Mouse (Mus musculus): ENCODE measurements around the gene Atp5j. TPM values are rescaled to one million over a fixed set of nuclear protein-coding genes. Genes with fewer than 3 reads are reported as not detected.

Atp5j gene
- polyA plus RNA-seq, 1 experiment from 2014 or later: 708 TPM

GRCm38 (mm10) chr16:84835823-84836743 lies 658 bp upstream of the Atp5j start:
- WGBS: 8% methylated on average over 29 of the region's 29 CpGs
- Histone ChIP-seq H3K4me2 (peak overlapping the region; percentile 69), H3K9me3 (no peaks in the 10 kb centered on the region), H3K9ac (peak overlapping the region; percentile 95), H3K4me3 (peak overlapping the region; percentile 83), H3K27me3 (replicated peaks) (no peaks in the 10 kb centered on the region), H3K36me3 (replicated peaks) (peaks cover 10% of the 10 kb centered on the region; the same call in 1 of the 2 replicates), H3K4me1 (peaks cover 38% of the 10 kb centered on the region), H3K27ac (peak overlapping the region; percentile 95)
- ATAC-seq (replicated peaks): peak; percentile 7

DNA sequence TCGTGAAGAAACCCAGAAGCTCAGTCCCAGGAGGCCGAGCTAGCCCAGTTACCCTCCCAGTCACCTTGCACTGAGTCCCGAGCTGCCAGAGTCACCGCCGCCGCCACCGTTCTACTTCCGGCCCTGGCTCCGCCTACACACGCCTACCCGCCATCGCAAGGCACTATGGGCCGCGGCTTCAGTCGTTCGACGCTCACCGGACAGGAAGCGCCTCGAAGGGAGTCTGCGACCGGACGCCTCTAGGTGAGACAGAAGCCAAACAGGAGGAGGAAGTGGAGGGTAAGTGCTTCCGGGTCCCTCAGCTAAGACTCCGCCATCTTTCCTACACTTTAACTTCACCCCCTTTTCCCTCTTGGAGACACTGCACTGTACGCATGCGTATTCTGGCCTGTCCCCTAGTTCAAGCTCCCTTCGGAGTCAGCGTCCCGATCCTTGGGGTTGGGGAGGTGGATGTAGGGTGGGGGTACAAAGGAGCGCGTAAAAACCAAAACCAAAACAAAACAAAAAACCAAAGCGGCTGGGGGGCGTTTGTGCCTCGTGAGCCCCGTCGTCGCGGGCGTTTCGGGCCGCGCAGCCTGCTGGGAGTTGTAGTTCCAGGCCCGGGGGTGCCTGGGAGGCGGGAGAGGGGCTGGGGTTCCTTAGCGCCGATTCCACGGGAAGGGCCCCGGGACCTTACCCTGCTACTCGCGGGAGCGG lies 532 bp downstream of the Atp5j start, which contains the start of gene Gabpa:
Gene Gabpa (plus strand): TSS at position 181 of the 696 bp plus-strand sequence.
- Histone ChIP-seq H3K9me3 (no peaks in the 10 kb centered on the region), H3K27ac (peak within 1 kb of the TSS; percentile 95), H3K4me3 (peak within 1 kb of the TSS; percentile 83), H3K9ac (peak within 1 kb of the TSS; percentile 95), H3K4me2 (peak within 1 kb of the TSS; percentile 69), H3K4me1 (peaks cover 38% of the 10 kb centered on the region), H3K36me3 (replicated peaks) (peaks cover 16% of the 10 kb centered on the region; the same call in 1 of the 2 replicates), H3K27me3 (replicated peaks) (no peaks in the 10 kb centered on the region)
- ATAC-seq (replicated peaks): peak; percentile 97
- under 1% methylated on average over 52 of the region's 52 CpGs for WGBS

- Histone ChIP-seq H3K4me1 (peaks cover 38% of the 10 kb centered on the region), H3K36me3 (replicated peaks) (peaks cover 17% of the 10 kb centered on the region), H3K4me3 (peak overlapping the region; percentile 83), H3K9ac (peak overlapping the region; percentile 95), H3K27me3 (replicated peaks) (no peaks in the 10 kb centered on the region), H3K9me3 (no peaks in the 10 kb centered on the region), H3K4me2 (peak overlapping the region; percentile 69), H3K27ac (peak overlapping the region; percentile 95)
- no peak for ATAC-seq (replicated peaks)
- WGBS: under 1% methylated on average over 22 of the region's 22 CpGs
These were observed 1.1 kb downstream of the Atp5j start for GRCm38 (mm10) chr16:84834344-84834743.

DNA sequence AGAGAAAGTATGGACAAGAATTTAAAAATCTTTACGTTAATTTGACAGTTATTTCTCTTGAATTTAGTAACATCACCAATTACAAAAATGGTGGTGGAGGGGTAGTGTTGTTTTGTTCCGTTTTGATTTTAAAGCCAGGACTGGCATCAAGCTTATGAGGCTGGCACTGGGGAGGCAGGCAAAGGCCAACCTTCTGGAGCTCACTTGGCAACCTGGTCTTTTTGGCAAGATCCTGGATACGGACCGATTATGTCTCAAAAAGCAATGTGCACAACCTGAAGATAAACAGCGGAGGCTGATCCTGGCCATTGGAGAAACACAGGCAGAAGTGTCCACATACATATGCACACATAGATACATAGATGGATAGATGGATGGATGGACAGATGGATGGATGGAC lies 2.7 kb downstream of the Atp5j start:
- ATAC-seq (replicated peaks): no peak
- WGBS: 89% methylated on average over 5 of the region's 5 CpGs
- no peak overlapping the region for H3K4me2 ChIP-seq
- no peak overlapping the region for H3K27ac ChIP-seq
- peaks cover 33% of the 10 kb centered on the region for H3K4me1 ChIP-seq
- no peak overlapping the region for H3K9ac ChIP-seq
- no peak overlapping the region for H3K4me3 ChIP-seq
- no peaks in the 10 kb centered on the region for H3K9me3 ChIP-seq
- H3K36me3 ChIP-seq (replicated peaks): peaks cover 31% of the 10 kb centered on the region
- H3K27me3 ChIP-seq (replicated peaks): no peaks in the 10 kb centered on the region

DNA sequence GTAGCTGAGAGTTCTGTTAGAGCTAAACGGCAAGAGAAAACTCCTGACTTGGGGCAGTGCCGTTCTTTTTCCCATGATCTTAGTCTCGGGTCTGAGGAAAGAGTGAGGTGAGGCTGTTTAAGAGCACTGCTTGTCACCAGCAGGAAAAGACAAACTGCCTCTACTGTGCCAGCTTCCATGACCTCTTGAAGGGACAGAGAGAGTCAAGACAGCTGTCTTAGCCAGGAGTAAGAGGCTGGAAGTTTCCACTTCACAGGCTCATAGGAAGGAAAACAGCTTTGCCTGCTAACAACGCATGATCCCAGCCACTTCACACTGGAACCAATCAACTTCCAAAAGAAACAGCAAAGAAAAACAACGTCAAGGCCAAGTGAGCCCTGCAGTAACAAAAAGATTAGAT lies 3.7 kb downstream of the Atp5j start:
- Histone ChIP-seq H3K4me3 (no peak overlapping the region), H3K4me2 (no peak overlapping the region), H3K27me3 (replicated peaks) (no peaks in the 10 kb centered on the region), H3K27ac (no peak overlapping the region), H3K9me3 (no peaks in the 10 kb centered on the region), H3K36me3 (replicated peaks) (peaks cover 39% of the 10 kb centered on the region), H3K9ac (no peak overlapping the region), H3K4me1 (peaks cover 23% of the 10 kb centered on the region)
- 87% methylated on average over 5 of the region's 5 CpGs for whole genome bisulfite sequencing
- no peak for ATAC-seq (replicated peaks)

DNA sequence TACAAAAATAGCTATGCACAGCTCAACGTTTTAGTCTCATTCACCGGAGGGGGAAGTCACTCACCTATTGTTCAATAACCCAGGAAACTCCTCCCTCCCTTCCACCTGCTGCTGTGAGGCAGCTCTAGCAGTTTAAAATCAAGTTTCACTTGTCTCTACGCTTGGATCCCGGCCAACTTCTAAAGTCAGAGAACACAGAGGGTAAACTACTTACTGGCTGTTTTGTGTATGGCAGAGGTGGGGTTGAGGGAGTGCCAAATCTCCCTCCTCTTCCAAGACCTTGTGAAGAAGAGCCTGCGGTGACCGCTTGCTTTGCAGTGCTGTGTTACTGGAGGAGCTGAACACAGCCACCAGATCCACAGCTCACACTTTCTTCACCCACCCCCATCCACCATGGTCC lies 10.4 kb downstream of the Atp5j start:
- Histone ChIP-seq H3K9me3 (no peaks in the 10 kb centered on the region), H3K36me3 (replicated peaks) (peaks cover 39% of the 10 kb centered on the region)
- ATAC-seq (replicated peaks): peak; percentile 45; the same call in 1 of the 2 replicates

GRCm38 (mm10) chr16:84817423-84817822 lies 18.0 kb downstream of the Atp5j start:
- peak; percentile 85 for ATAC-seq (replicated peaks)
- Histone ChIP-seq H3K4me2 (no peak overlapping the region), H3K27me3 (replicated peaks) (no peaks in the 10 kb centered on the region), H3K4me1 (no peaks in the 10 kb centered on the region), H3K4me3 (no peak overlapping the region), H3K36me3 (replicated peaks) (no peaks in the 10 kb centered on the region), H3K27ac (no peak overlapping the region), H3K9me3 (no peaks in the 10 kb centered on the region), H3K9ac (no peak overlapping the region)
- 35% methylated on average over 7 of the region's 7 CpGs for WGBS

More for the DNA sequence above, 10.4 kb downstream of the Atp5j start:
- Histone ChIP-seq H3K27ac (no peak overlapping the region), H3K27me3 (replicated peaks) (no peaks in the 10 kb centered on the region), H3K4me2 (no peak overlapping the region), H3K9ac (no peak overlapping the region), H3K4me3 (no peak overlapping the region), H3K4me1 (no peaks in the 10 kb centered on the region)
- WGBS: 66% methylated on average over 6 of the region's 6 CpGs

GRCm38 (mm10) chr16:84814511-84814910 lies 20.9 kb downstream of the Atp5j start:
- H3K36me3 ChIP-seq (replicated peaks): no peaks in the 10 kb centered on the region; the same call in 1 of the 2 replicates
- ATAC-seq (replicated peaks): no peak
- H3K4me2 ChIP-seq: no peak overlapping the region
- no peaks in the 10 kb centered on the region for H3K4me1 ChIP-seq
- H3K9me3 ChIP-seq: no peaks in the 10 kb centered on the region
- H3K4me3 ChIP-seq: no peak overlapping the region
- no peaks in the 10 kb centered on the region for H3K27me3 ChIP-seq (replicated peaks)
- H3K27ac ChIP-seq: no peak overlapping the region
- H3K9ac ChIP-seq: no peak overlapping the region
- WGBS: 89% methylated on average over 8 of the region's 8 CpGs

GRCm38 (mm10) chr16:84813852-84814251 lies 21.6 kb downstream of the Atp5j start:
- 85% methylated on average over 8 of the region's 8 CpGs for WGBS

DNA sequence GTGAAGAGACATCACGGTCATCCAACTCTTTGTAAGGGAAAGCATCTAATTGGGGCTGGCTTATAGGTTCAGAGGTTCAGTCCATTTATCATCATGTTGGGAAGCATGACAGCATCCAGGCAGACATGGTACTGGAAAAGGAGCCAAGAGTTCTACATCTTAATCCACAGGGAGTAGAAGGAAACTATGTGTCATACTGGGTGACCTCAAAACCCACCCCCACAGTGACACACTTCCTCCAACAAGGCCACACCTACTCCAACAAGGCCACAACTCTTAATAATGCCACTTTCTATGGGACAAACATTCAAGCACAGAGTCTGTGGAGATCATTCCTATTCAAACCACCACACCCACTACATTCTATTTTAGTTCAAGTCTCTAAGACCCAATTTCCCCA lies 25.2 kb downstream of the Atp5j start:
- H3K4me2 ChIP-seq: no peak overlapping the region
- H3K27ac ChIP-seq: no peak overlapping the region
- ATAC-seq (replicated peaks): no peak
- no peaks in the 10 kb centered on the region; the same call in 1 of the 2 replicates for H3K36me3 ChIP-seq (replicated peaks)
- H3K27me3 ChIP-seq (replicated peaks): no peaks in the 10 kb centered on the region
- no peak overlapping the region for H3K4me3 ChIP-seq
- no peaks in the 10 kb centered on the region for H3K9me3 ChIP-seq
- H3K9ac ChIP-seq: no peak overlapping the region
- no peaks in the 10 kb centered on the region for H3K4me1 ChIP-seq
- WGBS: 95% methylated on average over 1 of the region's 1 CpGs

More at GRCm38 (mm10) chr16:84813852-84814251, 21.6 kb downstream of the Atp5j start:
- Histone ChIP-seq H3K36me3 (replicated peaks) (no peaks in the 10 kb centered on the region; the same call in 1 of the 2 replicates), H3K4me1 (no peaks in the 10 kb centered on the region), H3K27me3 (replicated peaks) (no peaks in the 10 kb centered on the region), H3K27ac (no peak overlapping the region), H3K9me3 (no peaks in the 10 kb centered on the region), H3K4me2 (no peak overlapping the region), H3K4me3 (no peak overlapping the region), H3K9ac (no peak overlapping the region)
- no peak for ATAC-seq (replicated peaks)

GRCm38 (mm10) chr16:84807874-84808273 lies 27.6 kb downstream of the Atp5j start:
- ATAC-seq (replicated peaks): no peak
- H3K9me3 ChIP-seq: no peaks in the 10 kb centered on the region
- H3K4me3 ChIP-seq: no peak overlapping the region
- WGBS: 95% methylated on average over 7 of the region's 7 CpGs
- H3K9ac ChIP-seq: no peak overlapping the region
- no peak overlapping the region for H3K4me2 ChIP-seq
- no peak overlapping the region for H3K27ac ChIP-seq
- H3K27me3 ChIP-seq (replicated peaks): no peaks in the 10 kb centered on the region
- no peaks in the 10 kb centered on the region for H3K4me1 ChIP-seq
- H3K36me3 ChIP-seq (replicated peaks): no peaks in the 10 kb centered on the region; the same call in 1 of the 2 replicates

- H3K4me1 ChIP-seq: no peaks in the 10 kb centered on the region
- ATAC-seq (replicated peaks): no peak
- no peaks in the 10 kb centered on the region for H3K9me3 ChIP-seq
- H3K36me3 ChIP-seq (replicated peaks): no peaks in the 10 kb centered on the region; the same call in 1 of the 2 replicates
- no peak overlapping the region for H3K4me2 ChIP-seq
- H3K9ac ChIP-seq: no peak overlapping the region
- H3K4me3 ChIP-seq: no peak overlapping the region
- H3K27me3 ChIP-seq (replicated peaks): no peaks in the 10 kb centered on the region
- 97% methylated on average over 3 of the region's 3 CpGs for WGBS
- no peak overlapping the region for H3K27ac ChIP-seq
These were observed 29.2 kb downstream of the Atp5j start for GRCm38 (mm10) chr16:84806175-84806574.
